Mouse (Mus musculus): Measurements from ENCODE around the gene Rpl35a. TPM values are rescaled to one million over a fixed set of nuclear protein-coding genes. Genes with fewer than 3 reads are reported as not detected.

Gene Rpl35a
- total RNA-seq, 1 experiment, result 1,755 TPM

- Histone ChIP-seq H3K9ac (ENCODE audit: insufficient read depth, low read depth, low read length, poor library complexity, severe bottlenecking) (no peak overlapping the region), H3K9me3 (ENCODE audit: control insufficient read depth, insufficient read depth, low read depth, low read length) (no peaks in the 10 kb centered on the region), H3K4me3 (ENCODE audit: insufficient read depth in 1 of 2, low read depth in 1 of 2, low read length in 2 of 2, poor library complexity in 1 of 2, severe bottlenecking in 1 of 2) (no peak overlapping the region), H3K36me3 (ENCODE audit: control insufficient read depth, insufficient read depth, low read length, poor library complexity, severe bottlenecking) (no peaks in the 10 kb centered on the region; the same call in 1 of the 2 replicates), H3K4me1 (ENCODE audit: control insufficient read depth in 2 of 2, insufficient read depth in 2 of 2, low read length in 2 of 2, poor library complexity in 1 of 2) (no peaks in the 10 kb centered on the region), H3K27ac (ENCODE audit: insufficient read depth, low read depth, low read length, poor library complexity, severe bottlenecking) (no peak overlapping the region)
- in situ Hi-C loops (cut with MboI; ENCODE audit: low sequenced_read_pairs in 2 of 2, unreplicated experiment in 2 of 2), result no loop called here
- TF ChIP-seq HCFC1 (IDR thresholded peaks at IDR 0.05; ENCODE audit: borderline replicate concordance, insufficient read depth, low read length) (no peak), ZC3H11A (IDR thresholded peaks at IDR 0.05; ENCODE audit: borderline replicate concordance, low read depth, low read length) (no peak), MAFK (IDR thresholded peaks at IDR 0.05; ENCODE audit: insufficient read depth, low read depth, low read length) (no peak), CHD2 (IDR thresholded peaks at IDR 0.05; ENCODE audit: low read depth, low read length) (no peak), ZNF384 (IDR thresholded peaks at IDR 0.05; ENCODE audit: low read depth, low read length) (no peak)
- DNase-seq (ENCODE audit: low read depth, low spot score), result no peak
Measured at GRCm38 (mm10) chr16:33024456-33025104, 31.7 kb upstream of the Rpl35a start.

DNA sequence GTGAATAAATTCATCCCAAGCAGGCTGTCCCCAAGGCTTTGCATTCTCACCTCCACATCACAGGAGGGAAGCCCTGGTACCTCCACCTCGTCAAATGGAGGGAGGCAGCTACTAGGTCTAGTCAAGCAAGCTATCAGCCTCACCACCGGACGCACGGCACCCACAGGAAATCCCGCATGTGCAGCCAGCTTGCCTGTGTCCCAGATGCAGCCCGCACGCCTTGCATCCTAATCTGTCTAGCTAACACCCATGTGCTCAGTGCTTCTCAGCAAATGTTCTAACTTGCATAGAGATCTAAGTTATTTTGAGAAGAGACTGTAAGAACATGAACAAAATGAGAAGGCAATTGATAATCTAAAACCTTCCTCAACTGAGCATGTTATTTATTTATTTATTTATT lies 29.9 kb upstream of the Rpl35a start:
- no peak overlapping the region for H3K9ac ChIP-seq (ENCODE audit: insufficient read depth, low read depth, low read length, poor library complexity, severe bottlenecking)

GRCm38 (mm10) chr16:33036006-33036405 lies 20.2 kb upstream of the Rpl35a start:
- in situ Hi-C loops (cut with MboI; ENCODE audit: low sequenced_read_pairs in 2 of 2, unreplicated experiment in 2 of 2), result no loop called here
- H3K9me3 ChIP-seq (ENCODE audit: control insufficient read depth, insufficient read depth, low read depth, low read length), result no peaks in the 10 kb centered on the region
- H3K4me3 ChIP-seq (ENCODE audit: insufficient read depth in 1 of 2, low read depth in 1 of 2, low read length in 2 of 2, poor library complexity in 1 of 2, severe bottlenecking in 1 of 2), result no peak overlapping the region
- H3K36me3 ChIP-seq (ENCODE audit: control insufficient read depth, insufficient read depth, low read length, poor library complexity, severe bottlenecking), result peaks cover 5% of the 10 kb centered on the region; the same call in 1 of the 2 replicates
- TF ChIP-seq ZNF384 (IDR thresholded peaks at IDR 0.05; ENCODE audit: low read depth, low read length) (peak; percentile 47), HCFC1 (IDR thresholded peaks at IDR 0.05; ENCODE audit: borderline replicate concordance, insufficient read depth, low read length) (no peak)
- no peak for DNase-seq (ENCODE audit: low read depth, low spot score)
- H3K9ac ChIP-seq (ENCODE audit: insufficient read depth, low read depth, low read length, poor library complexity, severe bottlenecking), result no peak overlapping the region
- H3K27ac ChIP-seq (ENCODE audit: insufficient read depth, low read depth, low read length, poor library complexity, severe bottlenecking), result no peak overlapping the region
- peaks cover 0 to 6% of the 10 kb centered on the region in 2 experiments; a peak in 1 of 4 replicates for H3K4me1 ChIP-seq (ENCODE audit: control insufficient read depth in 2 of 2, insufficient read depth in 2 of 2, low read length in 2 of 2, poor library complexity in 1 of 2)

More for the DNA sequence above, 29.9 kb upstream of the Rpl35a start:
- no peak overlapping the region for H3K4me3 ChIP-seq (ENCODE audit: insufficient read depth in 1 of 2, low read depth in 1 of 2, low read length in 2 of 2, poor library complexity in 1 of 2, severe bottlenecking in 1 of 2)
- DNase-seq (ENCODE audit: low read depth, low spot score), result no peak
- in situ Hi-C loops (cut with MboI; ENCODE audit: low sequenced_read_pairs in 2 of 2, unreplicated experiment in 2 of 2), result no loop called here
- no peaks in the 10 kb centered on the region for H3K4me1 ChIP-seq (ENCODE audit: control insufficient read depth in 2 of 2, insufficient read depth in 2 of 2, low read length in 2 of 2, poor library complexity in 1 of 2)
- H3K27ac ChIP-seq (ENCODE audit: insufficient read depth, low read depth, low read length, poor library complexity, severe bottlenecking), result no peak overlapping the region
- 0 out of 2 replicates have a peak, but pooled peaks cover 2% of the 10 kb centered on the region for H3K36me3 ChIP-seq (ENCODE audit: control insufficient read depth, insufficient read depth, low read length, poor library complexity, severe bottlenecking)
- no peaks in the 10 kb centered on the region for H3K9me3 ChIP-seq (ENCODE audit: control insufficient read depth, insufficient read depth, low read depth, low read length)
- TF ChIP-seq ZNF384 (IDR thresholded peaks at IDR 0.05; ENCODE audit: low read depth, low read length), result no peak
- no peak for TF ChIP-seq MAFK (IDR thresholded peaks at IDR 0.05; ENCODE audit: insufficient read depth, low read depth, low read length)
- no peak for TF ChIP-seq HCFC1 (IDR thresholded peaks at IDR 0.05; ENCODE audit: borderline replicate concordance, insufficient read depth, low read length)
- no peak for TF ChIP-seq ZC3H11A (IDR thresholded peaks at IDR 0.05; ENCODE audit: borderline replicate concordance, low read depth, low read length)
- no peak for TF ChIP-seq CHD2 (IDR thresholded peaks at IDR 0.05; ENCODE audit: low read depth, low read length)

- Histone ChIP-seq H3K4me3 (ENCODE audit: insufficient read depth in 1 of 2, low read depth in 1 of 2, low read length in 2 of 2, poor library complexity in 1 of 2, severe bottlenecking in 1 of 2) (peak overlapping the region in 1 of 2 experiments; percentile 55; a peak in 1 of 4 replicates), H3K9ac (ENCODE audit: insufficient read depth, low read depth, low read length, poor library complexity, severe bottlenecking) (peak overlapping the region; percentile 46; the same call in 1 of the 2 replicates), H3K4me1 (ENCODE audit: control insufficient read depth in 2 of 2, insufficient read depth in 2 of 2, low read length in 2 of 2, poor library complexity in 1 of 2) (peaks cover 0 to 2% of the 10 kb centered on the region in 2 experiments; a peak in 1 of 4 replicates), H3K36me3 (ENCODE audit: control insufficient read depth, insufficient read depth, low read length, poor library complexity, severe bottlenecking) (peaks cover 5% of the 10 kb centered on the region; the same call in 1 of the 2 replicates), H3K27ac (ENCODE audit: insufficient read depth, low read depth, low read length, poor library complexity, severe bottlenecking) (no peak overlapping the region), H3K9me3 (ENCODE audit: control insufficient read depth, insufficient read depth, low read depth, low read length) (no peaks in the 10 kb centered on the region)
- no peak for TF ChIP-seq ZC3H11A (IDR thresholded peaks at IDR 0.05; ENCODE audit: borderline replicate concordance, low read depth, low read length)
- no peak for TF ChIP-seq ZNF384 (IDR thresholded peaks at IDR 0.05; ENCODE audit: low read depth, low read length)
- no peak for TF ChIP-seq MAFK (IDR thresholded peaks at IDR 0.05; ENCODE audit: insufficient read depth, low read depth, low read length)
- no peak for TF ChIP-seq CHD2 (IDR thresholded peaks at IDR 0.05; ENCODE audit: low read depth, low read length)
- TF ChIP-seq HCFC1 (IDR thresholded peaks at IDR 0.05; ENCODE audit: borderline replicate concordance, insufficient read depth, low read length), result no peak
- no peak for DNase-seq (ENCODE audit: low read depth, low spot score)
- in situ Hi-C loops (cut with MboI; ENCODE audit: low sequenced_read_pairs in 2 of 2, unreplicated experiment in 2 of 2), result no loop called here
Measured at GRCm38 (mm10) chr16:33042682-33043081, 13.6 kb upstream of the Rpl35a start.

Data from ES-E14 (cell line).